Mouse (Mus musculus) stomach, postnatal 0 days (tissue): ENCODE results near the gene Cux1.

ENCODE experiments used
- CTCF ChIP-seq: IDR thresholded peaks from 2 replicates; pipeline ENCODE4 v1.5.1; 2016; ENCODE audit warnings: antibody characterized with exemption, low read depth, mild to moderate bottlenecking, moderate library complexity
- EP300 ChIP-seq: optimal IDR thresholded peaks from 2 replicates; pipeline ENCODE3; 2016; ENCODE audit warnings: antibody characterized with exemption

DNA sequence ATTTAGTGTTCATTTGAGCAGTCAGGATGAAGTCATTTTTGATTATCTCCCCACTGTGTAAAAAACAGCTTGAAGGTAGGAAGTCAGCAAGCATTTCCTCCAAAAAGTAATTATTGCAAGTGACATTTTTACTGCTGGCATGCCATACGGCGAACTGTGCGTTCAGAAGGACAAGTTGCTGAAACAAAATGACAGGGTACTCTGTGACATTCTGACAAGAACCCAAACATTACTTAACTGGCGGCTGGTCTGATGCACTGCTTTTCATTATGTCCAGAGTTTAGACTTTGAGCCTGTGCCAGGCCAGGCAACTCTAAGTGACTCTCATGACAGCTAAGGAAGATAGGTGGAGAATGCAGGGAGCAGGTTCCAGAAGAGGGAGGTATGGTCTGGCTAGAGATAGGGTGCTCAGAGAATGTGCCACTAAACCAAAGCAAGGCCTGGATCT lies 274.3 kb downstream of the Cux1 start:
- TF ChIP-seq EP300 (no peak), CTCF (no peak)
